Mouse (Mus musculus) spleen, adult 2 months (tissue): ENCODE results near the gene Trim16. TPM values are rescaled to one million over a fixed set of nuclear protein-coding genes. Genes with fewer than 3 reads are reported as not detected.
A peak's percentile ranks its signal among the peaks of the same experiment; 100 is the strongest.

Experiments
- DNase-seq, 2 experiments: peaks; one replicate each; pipeline versions ENCODE4 v3.0.0 to v3.0.0-alpha.2; 2012 to 2021; ENCODE audit warnings: low spot score in 2 of 2, low read depth in 1 of 2
- H3K27ac ChIP-seq: fragments of 200-500 bp; 2 replicates; pipeline ENCODE4 v1.5.1; 2012; ENCODE audit warnings: low read length, inconsistent platforms; ENCODE audit not compliant: insufficient read depth
- H3K27me3 ChIP-seq: fragments of 200-500 bp; 2 replicates; pipeline ENCODE4 v1.6.1; 2012; ENCODE audit warnings: mild to moderate bottlenecking, moderate library complexity, low read length, inconsistent platforms; ENCODE audit not compliant: control insufficient read depth, insufficient read depth
- H3K36me3 ChIP-seq: fragments of 200-500 bp; 2 replicates; pipeline ENCODE4 v1.6.1; 2012; ENCODE audit warnings: mild to moderate bottlenecking, low read length, inconsistent platforms; ENCODE audit not compliant: control insufficient read depth, insufficient read depth
- H3K4me1 ChIP-seq: fragments of 200-500 bp; 2 replicates; pipeline ENCODE4 v1.6.1; 2011; ENCODE audit warnings: inconsistent platforms; ENCODE audit not compliant: control insufficient read depth, insufficient read depth, insufficient read length
- H3K4me3 ChIP-seq: fragments of 200-500 bp; 2 replicates; pipeline ENCODE4 v1.5.1; 2011; ENCODE audit warnings: mild to moderate bottlenecking, inconsistent platforms; ENCODE audit not compliant: insufficient read depth, insufficient read length; ENCODE audit errors: extremely low read depth
- CTCF ChIP-seq: fragments of 200-500 bp; IDR thresholded peaks from 2 replicates; pipeline ENCODE4 v1.5.1; 2011; ENCODE audit warnings: mild to moderate bottlenecking, inconsistent platforms; ENCODE audit not compliant: insufficient read depth, insufficient read length, insufficient replicate concordance; ENCODE audit errors: extremely low read depth
- POLR2A ChIP-seq: fragments of 200-500 bp; IDR thresholded peaks from 2 replicates; pipeline ENCODE4 v1.6.1; 2011; ENCODE audit warnings: low read depth, low read length, inconsistent platforms
- WGBS: fragments of 180-500 bp; shearing (Covaris S2); methylation state at CpG from one replicate; pipeline ENCODE4 v1.1.7; 2018; 5-methylcytosine and 5-hydroxymethylcytosine counted together
- polyA plus RNA-seq: library from polyadenylated mRNA; depleted of rRNA; stranded (reverse); fragments of >200 nt; gene quantifications from 2 replicates; pipeline ENCODE4 v1.2.3, GENCODE M21; 2012; rRNA removed

Trim16 gene
- polyA plus RNA-seq: 0.74 TPM in 2 replicates

DNA sequence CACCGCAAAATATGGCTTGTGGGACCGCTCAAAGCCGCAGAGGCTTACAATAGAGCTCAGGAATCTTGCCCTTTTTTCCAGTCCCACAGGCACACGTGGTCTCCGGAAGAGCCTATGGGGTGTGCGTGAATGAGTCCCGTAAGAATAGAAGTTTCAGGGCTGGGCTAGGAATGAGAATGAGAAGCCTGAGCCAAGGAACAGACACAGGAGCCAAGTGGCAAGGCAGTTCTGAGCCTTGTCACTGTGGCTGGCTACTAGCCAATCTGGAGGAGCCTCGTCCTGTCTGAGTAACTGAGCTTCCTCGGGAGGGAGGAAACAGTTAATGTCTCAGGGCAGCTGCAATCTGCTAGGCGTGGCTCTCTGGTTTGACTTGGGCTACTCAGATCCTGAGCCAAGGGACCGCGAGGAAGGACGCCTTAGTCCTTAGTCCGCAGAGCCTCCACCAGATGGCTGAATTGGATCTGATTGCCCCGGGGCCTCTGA, at the start of gene Trim16:
Gene Trim16, plus strand, starts transcription at position 173 of the 483 bp plus-strand sequence.
- 3% methylated on average over 15 of the region's 15 CpGs for WGBS
- TF ChIP-seq POLR2A (no peak), CTCF (no peak)
- H3K4me3 ChIP-seq: peak within 1 kb of the TSS; percentile 24
- H3K4me1 ChIP-seq: peaks cover 8% of the 10 kb centered on the region; the same call in 1 of the 2 replicates
- DNase-seq: peak in 1 of 2 experiments; percentile 18
- no peaks in the 10 kb centered on the region for H3K27me3 ChIP-seq
- peak within 1 kb of the TSS; percentile 5; the same call in 1 of the 2 replicates for H3K27ac ChIP-seq
- H3K36me3 ChIP-seq: no peaks in the 10 kb centered on the region

DNA sequence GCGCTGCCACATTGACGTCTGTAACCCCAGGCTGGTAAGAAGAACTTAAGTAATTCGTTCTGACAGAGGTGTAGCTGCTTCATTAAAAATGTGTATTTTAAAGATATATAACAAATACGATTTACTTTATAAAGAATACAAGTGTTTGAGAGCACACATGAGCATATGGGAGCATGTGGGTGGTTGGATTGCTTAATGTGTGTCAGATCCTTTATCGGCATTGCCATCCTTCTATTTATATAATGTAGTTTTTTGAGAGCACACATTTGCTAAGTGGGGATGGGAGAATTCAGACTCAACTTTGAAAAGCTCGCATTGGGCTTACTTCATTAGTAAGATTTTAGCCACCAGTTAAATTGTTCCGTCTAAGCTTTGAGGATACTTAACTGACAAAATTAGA, 43.5 kb upstream of the Trim16 start:
- Histone ChIP-seq H3K27ac (no peak overlapping the region), H3K27me3 (no peaks in the 10 kb centered on the region), H3K36me3 (peaks cover 5% of the 10 kb centered on the region; the same call in 1 of the 2 replicates), H3K4me3 (no peak overlapping the region), H3K4me1 (no peaks in the 10 kb centered on the region)
- TF ChIP-seq POLR2A (no peak), CTCF (no peak)
- no peak for DNase-seq
- 94% methylated on average over 7 of the region's 7 CpGs for WGBS

DNA sequence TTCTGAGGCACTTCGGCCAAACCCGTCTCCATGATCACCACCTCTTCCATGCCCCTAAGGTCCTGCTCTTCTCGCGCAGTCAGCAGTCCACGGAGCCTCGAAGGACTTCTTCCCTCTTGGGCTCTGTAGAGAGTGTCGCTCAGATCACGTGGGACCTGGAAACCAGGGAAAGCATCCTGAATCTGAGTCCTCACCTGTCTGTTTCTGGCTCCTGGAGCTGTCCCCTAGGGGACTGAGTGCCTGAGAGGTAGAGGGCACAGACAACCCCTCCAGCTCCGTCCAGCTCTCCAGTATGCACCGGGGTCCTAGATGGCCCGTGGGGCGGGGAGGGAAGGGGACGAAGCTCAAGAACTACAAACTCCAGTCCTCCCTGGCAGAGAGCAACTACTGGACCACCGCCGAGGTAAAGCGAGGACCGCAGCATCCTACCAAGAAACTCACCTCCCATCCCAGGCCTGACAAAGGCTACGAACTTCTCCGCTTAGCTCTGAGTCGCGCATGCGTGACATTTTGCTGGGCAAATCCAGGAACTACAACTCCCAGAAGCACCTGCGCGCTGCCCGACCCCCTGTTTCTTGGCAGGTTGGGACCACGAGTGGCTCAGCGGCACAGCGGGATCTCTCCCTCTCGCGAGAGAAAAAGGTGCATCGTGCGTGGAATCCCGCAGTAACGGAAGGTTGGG, 31.0 kb upstream of the Trim16 start, which contains the start of gene Zfp286:
Gene Zfp286, minus strand, starts transcription at position 528 of the 682 bp plus-strand sequence.
- no peak within 1 kb of the TSS for H3K27ac ChIP-seq
- peak; percentile 59 to 74 for DNase-seq
- peaks cover 4% of the 10 kb centered on the region for H3K4me1 ChIP-seq
- H3K4me3 ChIP-seq: peak within 1 kb of the TSS; percentile 59
- WGBS: 10% methylated on average over 34 of the region's 34 CpGs
- no peaks in the 10 kb centered on the region for H3K27me3 ChIP-seq
- no peaks in the 10 kb centered on the region for H3K36me3 ChIP-seq
- no peak for TF ChIP-seq CTCF

DNA sequence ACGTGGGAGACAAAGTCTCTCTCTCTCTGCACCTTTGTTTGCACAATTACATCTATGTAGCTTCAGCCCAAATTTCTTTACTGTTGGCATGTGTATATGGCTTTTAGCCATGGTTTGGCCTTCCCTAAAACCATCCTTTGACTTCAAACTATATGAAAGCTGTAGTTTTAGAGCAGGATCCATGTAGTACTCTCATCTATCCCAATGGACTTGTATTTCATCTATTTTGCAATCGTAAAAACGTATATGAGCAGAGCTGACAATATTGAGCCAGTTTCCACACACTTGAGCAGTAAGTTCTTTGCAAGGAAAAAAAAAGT, 30.5 kb upstream of the Trim16 start:
- peaks cover 4% of the 10 kb centered on the region for H3K4me1 ChIP-seq

DNA sequence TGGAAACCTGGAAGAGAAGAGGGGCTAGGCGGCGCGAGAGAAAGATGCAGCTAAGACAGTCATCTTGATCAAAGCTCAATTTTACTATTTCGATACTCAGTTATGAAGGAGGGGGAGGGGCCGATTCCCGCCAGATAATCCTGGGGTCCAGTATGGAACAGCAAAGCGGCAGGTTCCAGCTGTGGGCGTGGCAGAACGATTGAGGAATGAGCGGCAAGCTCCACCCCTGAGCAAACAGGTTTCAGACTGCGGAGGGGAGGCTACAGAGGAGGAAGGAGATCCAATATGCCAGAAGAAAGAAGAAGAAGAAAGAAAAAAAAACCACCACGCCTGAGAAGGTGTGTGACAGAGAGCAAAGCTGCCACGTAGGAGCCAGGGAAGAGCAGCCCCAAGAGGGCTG, 15.9 kb upstream of the Trim16 start:
- Histone ChIP-seq H3K36me3 (no peaks in the 10 kb centered on the region), H3K4me3 (no peak overlapping the region), H3K4me1 (no peaks in the 10 kb centered on the region), H3K27ac (no peak overlapping the region), H3K27me3 (no peaks in the 10 kb centered on the region)
- no peak for TF ChIP-seq CTCF
- TF ChIP-seq POLR2A: no peak
- DNase-seq: no peak
- WGBS: 71% methylated on average over 13 of the region's 13 CpGs

More for the DNA sequence above, 30.5 kb upstream of the Trim16 start:
- H3K27me3 ChIP-seq: no peaks in the 10 kb centered on the region
- no peaks in the 10 kb centered on the region for H3K36me3 ChIP-seq
- H3K27ac ChIP-seq: no peak overlapping the region
- DNase-seq: no peak
- H3K4me3 ChIP-seq: peak overlapping the region; percentile 59; the same call in 1 of the 2 replicates
- TF ChIP-seq CTCF: no peak
- no peak for TF ChIP-seq POLR2A
- WGBS: 60% methylated on average over 3 of the region's 3 CpGs

DNA sequence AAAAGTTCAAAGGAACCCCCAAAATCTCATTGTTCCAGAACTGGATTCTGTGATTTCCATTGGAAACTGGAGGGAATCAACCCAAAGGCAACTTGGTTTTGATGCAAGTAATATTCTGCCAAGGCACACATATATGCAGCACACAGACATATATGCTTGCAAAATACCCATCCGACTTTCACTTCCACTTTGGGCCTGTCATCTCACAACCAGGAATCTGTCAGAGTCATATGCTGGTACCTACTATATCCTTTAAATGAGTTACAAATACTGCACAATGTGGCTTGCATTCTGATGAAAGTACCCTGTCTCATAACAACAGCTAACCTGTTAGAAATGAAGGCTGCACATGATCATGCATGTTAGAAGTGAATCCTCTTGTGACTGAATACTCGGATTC, 12.1 kb upstream of the Trim16 start:
- TF ChIP-seq POLR2A (no peak), CTCF (no peak)
- 72% methylated on average over 2 of the region's 2 CpGs for WGBS
- Histone ChIP-seq H3K4me1 (no peaks in the 10 kb centered on the region), H3K27me3 (no peaks in the 10 kb centered on the region), H3K36me3 (no peaks in the 10 kb centered on the region), H3K27ac (no peak overlapping the region), H3K4me3 (no peak overlapping the region)
- no peak for DNase-seq

DNA sequence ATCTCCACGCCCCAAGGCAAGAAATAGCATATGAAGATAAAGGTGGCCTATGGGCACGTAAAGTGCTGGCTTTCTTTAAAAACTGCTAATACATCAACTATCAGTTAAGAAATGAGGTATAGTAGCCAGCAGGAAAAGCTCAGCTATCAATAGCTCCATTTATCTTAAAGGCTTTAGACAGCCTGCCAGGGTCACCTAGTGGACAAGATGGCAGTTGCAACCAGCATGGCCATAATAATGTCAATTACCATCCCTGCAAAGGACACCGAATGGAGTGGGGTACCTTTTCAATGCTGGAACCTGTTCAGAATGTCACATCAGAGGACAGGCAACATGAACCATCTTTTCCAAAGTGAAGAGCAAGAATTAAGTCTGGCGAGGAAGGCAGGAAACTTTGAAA, 10.8 kb upstream of the Trim16 start:
- no peaks in the 10 kb centered on the region for H3K36me3 ChIP-seq
- 82% methylated on average over 4 of the region's 4 CpGs for WGBS

More for the DNA sequence above, 10.8 kb upstream of the Trim16 start:
- TF ChIP-seq CTCF: no peak
- no peak for TF ChIP-seq POLR2A
- Histone ChIP-seq H3K27ac (no peak overlapping the region), H3K27me3 (no peaks in the 10 kb centered on the region), H3K4me1 (no peaks in the 10 kb centered on the region), H3K4me3 (no peak overlapping the region)
- no peak for DNase-seq
